Mouse (Mus musculus) heart, postnatal 10 days (tissue): Measurements from ENCODE around the gene Peak1. TPM values are rescaled to one million over a fixed set of nuclear protein-coding genes. Genes with fewer than 3 reads are reported as not detected.

Source experiments
- DNase-seq, 2 experiments: peaks; one replicate each; pipeline ENCODE4 v3.0.0; 2021
- intact Hi-C: fragments of 180-260 bp; cut with DNase I; formaldehyde crosslinking; loops from one replicate; pipeline ENCODE4 v1.15.1; 2025
- total RNA-seq, 2 experiments: library from RNA; stranded (reverse); gene quantifications; 2 replicates each; pipeline ENCODE4 v1.2.3; 2021

The Peak1 gene
- total RNA-seq, 2 experiments from 2014 or later: 44.6 to 53.4 TPM

GRCm38 (mm10) chr9:56417415-56417947 is 386 bp downstream of the Peak1 start:
- intact Hi-C loops: loop anchor here (1.0 to 10.0 kb wide), 5 partner anchors 89 to 205 kb away; no protein-coding TSS in a partner anchor
- peak; percentile 93 for DNase-seq

GRCm38 (mm10) chr9:56415935-56416607 is 1.8 kb downstream of the Peak1 start:
- intact Hi-C loops: loop anchor here (2.0 to 10.0 kb wide), 4 partner anchors 91 to 204 kb away; no protein-coding TSS in a partner anchor
- DNase-seq: no peak

GRCm38 (mm10) chr9:56415393-56415792 is 2.5 kb downstream of the Peak1 start:
- intact Hi-C loops: loop anchor here (5.0 to 10.0 kb wide), 2 partner anchors 91 to 203 kb away; no protein-coding TSS in a partner anchor
- DNase-seq: no peak

GRCm38 (mm10) chr9:56414322-56414721 is 3.5 kb downstream of the Peak1 start:
- no peak for DNase-seq
- intact Hi-C loops: loop anchor here (10.0 kb wide), 1 partner anchor 90 kb away; no protein-coding TSS in a partner anchor

- intact Hi-C loops: loop anchor here (10.0 kb wide), 1 partner anchor 88 kb away; no protein-coding TSS in a partner anchor
- no peak for DNase-seq
These were observed 5.2 kb downstream of the Peak1 start for GRCm38 (mm10) chr9:56412716-56413115.

- no peak for DNase-seq
- intact Hi-C loops: loop anchor here (10.0 kb wide), 1 partner anchor 85 kb away; no protein-coding TSS in a partner anchor
These were observed 7.9 kb downstream of the Peak1 start for GRCm38 (mm10) chr9:56409928-56410327.

GRCm38 (mm10) chr9:56404619-56405018 is 13.2 kb downstream of the Peak1 start:
- no peak for DNase-seq
- intact Hi-C loops: no loop called here

GRCm38 (mm10) chr9:56396306-56396705 is 21.6 kb downstream of the Peak1 start:
- no peak for DNase-seq
- intact Hi-C loops: no loop called here

- DNase-seq: no peak
- intact Hi-C loops: no loop called here
These were observed 25.0 kb downstream of the Peak1 start for GRCm38 (mm10) chr9:56392857-56393256.

- intact Hi-C loops: no loop called here
These were observed 35.1 kb downstream of the Peak1 start for GRCm38 (mm10) chr9:56382786-56383185.

GRCm38 (mm10) chr9:56374401-56374800 is 43.5 kb downstream of the Peak1 start:
- intact Hi-C loops: no loop called here
- no peak for DNase-seq

More at GRCm38 (mm10) chr9:56382786-56383185, 35.1 kb downstream of the Peak1 start:
- DNase-seq: no peak

- intact Hi-C loops: no loop called here
These were observed 47.2 kb downstream of the Peak1 start for GRCm38 (mm10) chr9:56370710-56371109.

GRCm38 (mm10) chr9:56368814-56369213 is 49.1 kb downstream of the Peak1 start:
- DNase-seq: no peak
- intact Hi-C loops: no loop called here

More at GRCm38 (mm10) chr9:56370710-56371109, 47.2 kb downstream of the Peak1 start:
- DNase-seq: no peak

- DNase-seq: no peak
- intact Hi-C loops: no loop called here
These were observed 54.6 kb downstream of the Peak1 start for GRCm38 (mm10) chr9:56363306-56363705.

- intact Hi-C loops: no loop called here
- no peak for DNase-seq
These were observed 58.6 kb downstream of the Peak1 start for GRCm38 (mm10) chr9:56359261-56359660.

GRCm38 (mm10) chr9:56355186-56355585 is 62.7 kb downstream of the Peak1 start:
- DNase-seq: no peak
- intact Hi-C loops: no loop called here

GRCm38 (mm10) chr9:56346321-56346720 is 71.5 kb downstream of the Peak1 start:
- DNase-seq: no peak
- intact Hi-C loops: no loop called here

GRCm38 (mm10) chr9:56339426-56340195 is 78.3 kb downstream of the Peak1 start:
- intact Hi-C loops: no loop called here
- DNase-seq: peak; percentile 34 to 56

GRCm38 (mm10) chr9:56334363-56334762 is 83.5 kb downstream of the Peak1 start:
- no peak for DNase-seq
- intact Hi-C loops: no loop called here

GRCm38 (mm10) chr9:56332774-56333173 is 85.1 kb downstream of the Peak1 start:
- no peak for DNase-seq
- intact Hi-C loops: no loop called here

- DNase-seq: no peak
- intact Hi-C loops: loop anchor here (5.0 to 10.0 kb wide), 2 partner anchors 88 to 181 kb away; partner anchors contain the start of genes Hmg20a and Peak1
These were observed 91.3 kb downstream of the Peak1 start for GRCm38 (mm10) chr9:56326511-56327005.
